Mouse (Mus musculus) small intestine, adult 2 months (tissue): ENCODE measurements around the gene Nynrin. TPM values are rescaled to one million over a fixed set of nuclear protein-coding genes. Genes with fewer than 3 reads are reported as not detected.

Experiments used
- H3K27ac ChIP-seq: fragments of 200-500 bp; 2 replicates; pipeline ENCODE4 v1.5.1; 2012; ENCODE audit warnings: low read depth, low read length, control low read depth, inconsistent platforms; ENCODE audit not compliant: insufficient read depth
- H3K27me3 ChIP-seq: fragments of 200-500 bp; 2 replicates; pipeline ENCODE4 v1.6.1; 2012; ENCODE audit warnings: mild to moderate bottlenecking, moderate library complexity, low read length, inconsistent platforms; ENCODE audit not compliant: control insufficient read depth, insufficient read depth
- H3K36me3 ChIP-seq: fragments of 200-500 bp; 2 replicates; pipeline ENCODE4 v1.6.1; 2012; ENCODE audit warnings: mild to moderate bottlenecking, low read length, control low read depth, inconsistent platforms; ENCODE audit not compliant: control insufficient read depth, insufficient read depth
- H3K4me1 ChIP-seq: fragments of 200-500 bp; 2 replicates; pipeline ENCODE4 v1.6.1; 2012; ENCODE audit warnings: low read length, inconsistent platforms, mixed read lengths; ENCODE audit not compliant: control insufficient read depth, insufficient read depth, insufficient read length
- H3K4me3 ChIP-seq: fragments of 200-500 bp; 2 replicates; pipeline ENCODE4 v1.5.1; 2012; ENCODE audit warnings: low read depth, mild to moderate bottlenecking, control low read depth, inconsistent platforms, low read length, moderate library complexity
- CTCF ChIP-seq: fragments of 200-500 bp; IDR thresholded peaks from 2 replicates; pipeline ENCODE4 v1.5.1; 2012; ENCODE audit warnings: low read depth, mild to moderate bottlenecking, control low read depth, inconsistent platforms, low read length, moderate library complexity, mixed read lengths; ENCODE audit not compliant: insufficient replicate concordance, insufficient read length; ENCODE audit errors: extremely low read depth
- POLR2A ChIP-seq: fragments of 200-500 bp; IDR thresholded peaks from 2 replicates; pipeline ENCODE4 v1.6.1; 2012; ENCODE audit warnings: low read depth, mild to moderate bottlenecking, control low read depth, inconsistent platforms, low read length, moderate library complexity
- WGBS: fragments of 180-500 bp; shearing (Covaris S2); methylation state at CpG from one replicate; pipeline ENCODE4 v1.1.7; 2018; 5-methylcytosine and 5-hydroxymethylcytosine counted together
- polyA plus RNA-seq: library from polyadenylated mRNA; depleted of rRNA; stranded (reverse); fragments of >200 nt; gene quantifications from 2 replicates; pipeline ENCODE4 v1.2.3, GENCODE M21; 2012

The Nynrin gene
- polyA plus RNA-seq, 1 experiment, result 1.8 TPM

- Histone ChIP-seq H3K27ac (peak overlapping the region; percentile 35; the same call in 1 of the 2 replicates), H3K4me3 (peak overlapping the region; percentile 67), H3K27me3 (no peaks in the 10 kb centered on the region), H3K36me3 (no peaks in the 10 kb centered on the region), H3K4me1 (0 out of 2 replicates have a peak, but pooled peaks cover 4% of the 10 kb centered on the region)
- no peak for TF ChIP-seq POLR2A
- no peak for TF ChIP-seq CTCF
- 54% methylated on average over 4 of the region's 4 CpGs for WGBS
Measured at GRCm38 (mm10) chr14:55855101-55855561, 1.3 kb downstream of the Nynrin start.

GRCm38 (mm10) chr14:55857588-55857987 lies 3.8 kb downstream of the Nynrin start:
- Histone ChIP-seq H3K4me1 (0 out of 2 replicates have a peak, but pooled peaks cover 4% of the 10 kb centered on the region), H3K36me3 (no peaks in the 10 kb centered on the region), H3K27me3 (no peaks in the 10 kb centered on the region), H3K4me3 (no peak overlapping the region), H3K27ac (no peak overlapping the region)
- WGBS, result 76% methylated on average over 4 of the region's 4 CpGs
- no peak for TF ChIP-seq CTCF
- no peak for TF ChIP-seq POLR2A

- 76% methylated on average over 6 of the region's 6 CpGs for WGBS
Measured at GRCm38 (mm10) chr14:55862186-55862585, 8.4 kb downstream of the Nynrin start.

GRCm38 (mm10) chr14:55862970-55863369 lies 9.2 kb downstream of the Nynrin start:
- Histone ChIP-seq H3K36me3 (no peaks in the 10 kb centered on the region), H3K27me3 (no peaks in the 10 kb centered on the region), H3K4me3 (no peak overlapping the region), H3K27ac (no peak overlapping the region), H3K4me1 (no peaks in the 10 kb centered on the region)
- TF ChIP-seq CTCF (no peak), POLR2A (no peak)
- WGBS, result 94% methylated on average over 10 of the region's 10 CpGs

More at GRCm38 (mm10) chr14:55862186-55862585, 8.4 kb downstream of the Nynrin start:
- TF ChIP-seq CTCF (no peak), POLR2A (no peak)
- Histone ChIP-seq H3K27me3 (no peaks in the 10 kb centered on the region), H3K36me3 (no peaks in the 10 kb centered on the region), H3K27ac (no peak overlapping the region), H3K4me3 (no peak overlapping the region), H3K4me1 (no peaks in the 10 kb centered on the region)

DNA sequence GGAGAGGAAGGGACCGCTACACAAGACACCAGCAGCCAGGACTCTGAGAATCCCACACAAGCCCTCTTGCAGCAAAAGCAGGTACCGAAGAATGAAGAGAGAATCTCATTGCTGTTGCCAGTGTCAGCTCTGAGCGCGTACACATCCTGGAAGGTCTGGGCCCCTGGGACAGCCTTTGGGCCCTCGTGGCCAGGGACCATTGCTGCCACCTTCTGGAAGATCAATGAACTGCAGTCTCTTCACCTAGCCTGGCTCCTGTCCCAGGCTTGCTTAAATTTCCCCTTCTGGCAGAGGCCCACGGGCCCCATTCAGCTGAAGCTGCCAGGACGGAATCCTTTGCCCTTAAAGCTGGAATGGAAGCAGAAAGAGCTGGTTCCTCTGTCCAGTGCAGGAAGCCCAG lies 10.0 kb downstream of the Nynrin start:
- Histone ChIP-seq H3K36me3 (no peaks in the 10 kb centered on the region), H3K4me3 (no peak overlapping the region), H3K4me1 (no peaks in the 10 kb centered on the region), H3K27me3 (no peaks in the 10 kb centered on the region), H3K27ac (no peak overlapping the region)
- TF ChIP-seq POLR2A (no peak), CTCF (peak; percentile 92)
- 29% methylated on average over 7 of the region's 7 CpGs for WGBS

- Histone ChIP-seq H3K36me3 (no peaks in the 10 kb centered on the region), H3K4me1 (no peaks in the 10 kb centered on the region), H3K27me3 (no peaks in the 10 kb centered on the region), H3K4me3 (no peak overlapping the region), H3K27ac (no peak overlapping the region)
- 33% methylated on average over 4 of the region's 4 CpGs for WGBS
- TF ChIP-seq CTCF (peak; percentile 61; the same call in 1 of the 2 replicates), POLR2A (no peak)
Measured at GRCm38 (mm10) chr14:55866962-55867361, 13.2 kb downstream of the Nynrin start.

GRCm38 (mm10) chr14:55868230-55869026 lies 14.6 kb downstream of the Nynrin start:
- no peak overlapping the region for H3K27ac ChIP-seq
- no peak overlapping the region for H3K4me3 ChIP-seq
- H3K4me1 ChIP-seq, result no peaks in the 10 kb centered on the region
- no peaks in the 10 kb centered on the region for H3K27me3 ChIP-seq
- H3K36me3 ChIP-seq, result no peaks in the 10 kb centered on the region
- TF ChIP-seq CTCF (no peak), POLR2A (no peak)
- 89% methylated on average over 14 of the region's 14 CpGs for WGBS

GRCm38 (mm10) chr14:55869538-55869937 lies 15.7 kb downstream of the Nynrin start:
- no peaks in the 10 kb centered on the region for H3K27me3 ChIP-seq
- WGBS, result 94% methylated on average over 6 of the region's 6 CpGs
- H3K4me3 ChIP-seq, result no peak overlapping the region
- no peak for TF ChIP-seq POLR2A
- TF ChIP-seq CTCF, result no peak
- no peak overlapping the region for H3K27ac ChIP-seq
- no peaks in the 10 kb centered on the region for H3K36me3 ChIP-seq
- H3K4me1 ChIP-seq, result peaks cover 1% of the 10 kb centered on the region; the same call in 1 of the 2 replicates
